Mouse (Mus musculus) CD4-positive, CD25-positive, alpha-beta regulatory T cell, adult 4 months (primary cell): ENCODE measurements around the gene Vash1. TPM values are rescaled to one million over a fixed set of nuclear protein-coding genes. Genes with fewer than 3 reads are reported as not detected.

Experiments
- ATAC-seq: one replicate; pipeline ENCODE4 v1.8.0; 2017
- polyA plus RNA-seq, 2 experiments: library from polyadenylated mRNA; unstranded; fragments of 100-300 nt; shearing (Covaris generic); gene quantifications; one replicate each; pipeline ENCODE4 v1.2.1; 2017

Gene Vash1
- not detected for polyA plus RNA-seq

DNA sequence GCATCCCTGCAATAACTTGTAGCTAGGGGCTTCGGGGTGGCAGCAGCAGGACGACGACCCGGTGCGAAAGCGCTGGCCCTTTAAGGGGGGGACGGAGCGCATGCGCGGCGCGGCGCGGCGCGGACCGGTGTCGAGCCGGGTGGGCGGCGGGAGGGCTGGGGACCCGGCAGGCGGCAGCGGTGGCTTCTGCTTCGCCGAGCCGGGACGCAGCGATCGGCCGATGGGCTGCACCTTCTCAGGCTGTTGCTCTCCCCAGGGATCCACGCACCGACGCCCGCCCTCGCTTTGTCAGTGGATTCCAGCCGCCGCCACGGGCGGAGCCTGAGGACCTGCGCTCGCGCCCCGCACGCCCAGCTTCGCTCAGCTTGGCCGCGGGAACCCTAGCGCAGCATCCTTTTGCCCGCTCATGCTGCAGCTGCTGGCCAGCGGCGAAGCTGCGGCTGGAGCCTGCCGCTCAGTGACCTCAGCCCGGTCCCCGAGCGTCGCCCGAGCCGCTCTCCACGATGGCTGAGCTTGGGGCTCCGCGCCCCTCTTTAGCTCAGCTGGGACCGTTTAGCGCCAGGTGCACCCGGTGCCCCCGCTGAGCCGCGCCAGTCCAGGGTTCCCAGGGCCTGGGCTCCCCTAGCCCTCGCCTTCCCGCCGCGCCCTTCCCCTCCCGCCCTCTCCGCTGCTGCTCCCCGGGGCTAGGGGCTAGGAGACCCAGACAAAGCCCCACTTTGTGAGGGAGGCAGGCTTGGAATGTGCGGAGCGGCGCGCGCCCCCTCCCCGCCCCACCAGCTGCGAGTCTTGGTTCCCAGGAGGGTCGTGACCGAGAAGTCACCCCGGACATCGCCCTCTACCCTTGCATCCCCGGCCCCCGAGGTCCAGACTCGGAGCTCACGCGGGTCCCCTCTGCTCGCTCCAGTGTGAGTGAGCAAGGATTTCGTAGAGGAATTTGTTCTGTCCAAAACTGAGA lies at the start of gene Vash1:
Gene Vash1 (plus strand): TSS at position 110 of the 955 bp plus-strand sequence.
- peak; percentile 43 for ATAC-seq

DNA sequence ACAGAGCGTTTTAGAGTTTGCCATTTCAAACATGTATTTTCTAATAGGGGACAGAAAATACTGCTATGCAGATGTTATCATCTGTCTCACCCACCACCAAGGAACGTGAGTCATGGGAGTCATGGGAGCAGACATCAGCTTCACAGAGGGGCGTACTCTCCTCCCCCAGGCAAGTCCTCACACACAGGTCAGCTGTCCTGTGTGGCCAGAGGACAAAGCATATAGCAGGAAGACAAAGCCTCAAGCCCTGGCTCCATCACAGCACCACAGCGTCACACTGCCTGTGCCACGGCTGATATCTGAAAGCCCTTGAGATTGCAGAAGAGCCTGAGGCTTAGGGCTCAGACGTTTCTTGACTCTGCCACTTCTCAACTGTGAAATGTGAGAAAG lies 49.7 kb upstream of the Vash1 start:
- ATAC-seq, result no peak

DNA sequence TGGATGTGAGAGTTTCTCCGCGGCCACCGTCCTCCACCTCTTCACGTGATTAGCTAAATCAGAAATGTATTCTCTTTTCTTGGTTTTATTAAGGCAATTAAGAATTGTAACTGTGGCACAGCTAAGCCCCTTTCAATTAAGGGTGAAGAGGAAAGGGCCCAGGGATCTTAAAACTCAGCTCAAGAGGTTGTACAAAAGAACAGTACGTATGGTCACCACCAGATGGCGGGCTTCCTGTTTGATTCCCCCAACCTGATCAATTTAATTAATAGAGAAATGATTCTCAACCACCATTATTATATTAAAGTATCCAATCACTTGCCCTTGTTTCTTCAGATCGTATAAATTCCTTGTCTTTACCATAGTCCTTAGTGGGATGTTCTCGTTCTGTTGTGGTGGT lies 36.7 kb upstream of the Vash1 start:
- ATAC-seq, result no peak

DNA sequence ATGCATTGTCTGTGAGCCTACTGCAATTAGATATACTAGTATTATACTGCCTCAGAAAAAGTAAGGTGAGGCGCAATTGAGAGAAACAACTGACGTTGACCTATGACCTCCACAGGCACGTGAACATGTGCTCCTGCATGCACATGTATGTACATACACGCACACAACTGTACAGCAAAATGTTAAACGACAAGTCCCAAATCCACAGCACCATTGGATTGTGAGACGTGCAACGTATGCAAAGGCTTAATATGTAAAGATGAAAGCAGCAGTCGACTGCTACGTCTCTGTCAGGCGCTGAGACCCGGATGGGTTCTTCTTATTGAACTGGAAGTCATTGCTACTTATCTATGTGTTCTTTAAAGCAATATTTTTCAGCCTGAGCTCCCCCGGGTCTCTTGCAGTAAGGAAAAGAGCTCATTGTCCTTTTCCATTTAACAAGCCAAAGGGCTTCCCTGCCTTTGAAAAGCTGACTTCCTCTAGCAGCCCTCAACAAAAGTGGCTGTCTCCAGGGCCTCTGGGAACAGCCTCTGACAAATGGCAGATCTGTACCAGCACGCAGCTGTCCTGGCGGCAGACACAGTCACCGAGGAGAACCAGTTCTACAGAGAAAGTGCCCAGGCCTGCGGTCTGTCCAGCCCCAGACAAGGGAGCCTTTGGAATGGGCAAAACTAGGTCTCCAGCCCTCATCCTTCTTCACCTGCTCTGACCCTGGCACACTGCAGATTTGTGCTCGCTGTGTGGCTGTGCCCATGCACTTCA lies 33.8 kb upstream of the Vash1 start:
- ATAC-seq, result no peak

DNA sequence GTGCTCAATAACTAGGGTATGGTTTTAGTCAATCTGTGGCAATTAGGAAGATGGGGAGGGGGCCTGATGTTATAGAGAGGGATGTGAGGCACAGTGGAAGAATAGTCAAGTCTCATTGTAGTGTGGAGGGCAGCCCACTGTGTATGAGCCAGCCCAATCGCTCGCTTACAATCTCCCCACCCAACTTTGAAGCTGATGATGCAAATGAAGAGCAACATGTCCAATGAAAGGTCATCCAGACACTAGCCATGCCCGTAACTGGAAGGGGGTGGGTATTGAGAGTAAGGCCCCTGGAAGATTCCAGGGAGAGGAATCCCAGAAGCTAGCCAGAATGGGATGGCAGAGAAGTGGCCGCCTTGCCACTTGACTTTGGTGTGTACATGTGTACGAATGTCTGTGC lies 33.0 kb upstream of the Vash1 start:
- no peak for ATAC-seq

DNA sequence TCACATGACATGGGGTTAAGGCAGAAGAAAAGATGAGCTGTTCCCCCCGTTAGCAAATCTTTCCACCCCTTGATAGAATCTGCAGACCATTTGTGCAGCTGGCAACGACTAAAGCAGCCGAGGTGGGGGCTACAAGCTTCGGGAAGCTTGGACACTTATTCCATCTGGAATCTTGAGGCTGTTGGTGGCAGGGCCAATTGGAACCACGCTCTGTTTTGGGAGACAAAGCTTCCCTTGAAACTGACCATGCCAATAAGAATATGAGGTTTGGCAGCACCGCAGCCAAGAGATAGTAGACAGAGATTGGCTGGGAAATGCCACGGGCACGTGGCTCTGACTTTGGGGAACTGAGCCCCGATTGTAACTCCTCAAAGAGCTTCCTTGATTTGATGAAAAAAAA lies 31.7 kb upstream of the Vash1 start:
- no peak for ATAC-seq

DNA sequence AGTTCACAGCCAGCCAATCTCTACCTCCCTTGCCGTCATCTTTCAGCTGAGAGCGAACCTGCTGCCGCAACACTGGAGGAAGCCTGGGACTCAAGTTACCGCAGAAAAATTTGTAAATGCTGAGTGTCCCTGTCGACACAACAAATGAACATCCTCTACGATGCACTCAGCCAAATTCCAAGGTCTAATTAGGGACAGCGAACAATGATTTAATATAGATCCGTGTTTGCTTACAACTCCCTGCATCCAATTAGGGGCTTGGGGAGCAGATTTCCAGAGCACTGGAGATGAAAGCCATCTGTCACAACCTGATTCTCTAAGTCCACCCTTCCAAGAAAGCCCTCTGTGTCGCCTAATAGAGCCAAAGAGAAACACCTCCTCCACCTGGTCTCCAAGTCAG lies 31.2 kb upstream of the Vash1 start:
- ATAC-seq, result no peak

DNA sequence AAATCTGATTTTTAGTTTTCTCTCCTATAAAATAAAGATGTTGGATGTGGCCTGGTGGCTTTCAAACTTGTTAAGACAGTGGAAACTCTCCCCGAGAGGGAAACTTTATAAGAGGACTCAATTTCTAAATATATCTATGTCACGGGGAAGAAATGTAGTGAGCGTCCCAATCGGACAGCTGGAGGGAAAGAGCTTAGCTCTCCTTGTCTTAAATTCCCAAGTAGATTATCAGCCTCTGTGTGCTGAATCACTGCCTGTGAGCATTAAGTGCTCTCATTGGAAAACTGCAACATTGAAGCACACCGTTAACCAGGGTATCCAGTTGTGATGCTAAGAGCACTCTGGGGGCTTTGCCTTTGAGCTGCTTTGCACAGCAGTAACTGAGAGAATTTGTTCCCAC lies 30.8 kb upstream of the Vash1 start:
- no peak for ATAC-seq

DNA sequence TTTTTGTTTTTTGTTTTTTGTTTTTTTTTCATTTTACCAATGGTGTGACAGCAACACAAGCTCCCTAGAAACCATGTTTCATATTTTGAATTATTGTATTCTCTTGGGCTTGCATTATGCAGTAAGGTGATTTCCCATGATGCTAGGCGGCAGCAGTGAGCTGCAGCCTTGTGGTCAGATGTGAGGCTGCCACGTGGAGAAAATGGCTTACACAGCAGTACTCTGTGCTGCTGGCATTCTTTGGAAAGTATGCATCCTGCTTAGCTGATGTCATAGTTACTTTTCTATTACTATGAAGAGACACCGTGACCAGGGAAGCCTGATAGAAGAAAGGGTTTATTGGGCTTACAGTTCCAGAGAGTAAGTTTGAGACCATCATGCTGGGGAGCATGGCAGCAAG lies 30.0 kb upstream of the Vash1 start:
- ATAC-seq, result no peak

DNA sequence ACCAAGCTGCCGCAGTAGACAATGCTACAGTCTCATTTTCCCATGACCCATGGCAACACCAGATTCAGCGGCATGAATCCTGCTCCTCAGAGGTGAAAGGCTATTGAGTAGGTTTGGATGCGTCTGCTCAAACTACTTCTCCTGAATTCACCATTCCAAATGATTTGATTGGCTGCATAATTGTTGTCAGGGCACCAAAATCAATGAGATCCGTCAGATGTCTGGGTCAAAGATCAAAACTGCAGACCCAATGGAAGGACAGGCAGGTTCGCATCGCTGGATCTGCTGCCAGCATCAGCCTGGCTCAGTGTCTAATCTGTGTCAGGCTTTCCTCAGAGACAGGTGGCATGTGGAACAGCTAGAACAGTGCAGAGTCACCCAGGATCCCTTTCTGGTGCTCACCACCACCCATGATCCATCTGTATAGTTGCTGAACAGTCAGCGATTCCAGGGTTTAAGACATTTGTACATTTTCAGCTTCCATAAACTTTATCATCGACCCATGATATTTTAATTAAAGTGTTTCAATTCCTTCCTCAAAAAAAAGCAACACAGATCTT lies 27.1 kb upstream of the Vash1 start:
- no peak for ATAC-seq

DNA sequence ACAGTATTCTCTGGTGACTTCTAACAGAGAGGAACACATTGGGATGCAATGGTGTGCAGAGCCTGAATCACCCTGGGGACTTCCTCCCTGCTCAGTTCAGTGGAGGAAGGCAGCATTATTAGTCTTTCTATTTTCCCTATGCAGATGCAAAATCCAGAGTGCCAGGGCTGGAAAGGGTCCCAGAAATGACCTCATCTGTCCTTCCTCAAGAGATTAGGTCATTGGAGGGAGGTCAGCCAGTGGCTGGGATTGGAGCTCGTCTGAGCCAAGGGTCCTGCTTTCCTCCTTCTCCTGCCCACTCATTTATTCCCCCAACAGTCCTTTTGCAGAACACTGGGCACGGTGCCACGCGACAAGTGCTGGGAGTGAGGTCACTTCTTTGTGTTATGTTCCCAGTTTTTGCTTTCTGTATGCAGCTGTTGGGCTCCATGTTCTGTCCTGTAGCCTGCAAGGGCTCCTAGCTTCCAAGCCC lies 25.9 kb upstream of the Vash1 start:
- ATAC-seq, result no peak

DNA sequence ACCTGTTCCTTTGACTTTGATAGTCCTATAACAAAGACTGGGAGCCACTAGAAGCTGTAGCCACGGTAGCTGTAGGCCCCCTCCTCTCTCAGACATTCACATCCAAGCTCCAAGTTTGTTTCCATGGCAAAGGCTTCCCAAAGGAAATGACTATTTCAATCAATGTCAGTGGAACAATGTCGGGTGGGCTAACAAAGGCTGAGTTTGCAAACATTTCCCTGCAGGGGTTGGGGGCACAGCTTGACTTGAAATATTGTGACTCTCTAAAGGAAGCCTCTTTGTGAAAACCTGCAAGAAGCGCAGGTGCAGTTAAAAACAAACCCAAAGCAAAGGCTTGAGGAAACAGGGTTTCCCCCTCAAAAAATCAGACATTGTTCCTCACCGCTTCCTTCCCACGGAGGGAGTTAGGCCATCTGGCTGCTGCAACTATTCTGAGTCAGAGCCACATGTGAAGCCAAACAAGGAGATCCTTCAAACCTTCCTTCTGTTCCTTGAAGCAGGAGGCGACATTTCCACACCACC lies 19.0 kb upstream of the Vash1 start:
- ATAC-seq, result no peak

DNA sequence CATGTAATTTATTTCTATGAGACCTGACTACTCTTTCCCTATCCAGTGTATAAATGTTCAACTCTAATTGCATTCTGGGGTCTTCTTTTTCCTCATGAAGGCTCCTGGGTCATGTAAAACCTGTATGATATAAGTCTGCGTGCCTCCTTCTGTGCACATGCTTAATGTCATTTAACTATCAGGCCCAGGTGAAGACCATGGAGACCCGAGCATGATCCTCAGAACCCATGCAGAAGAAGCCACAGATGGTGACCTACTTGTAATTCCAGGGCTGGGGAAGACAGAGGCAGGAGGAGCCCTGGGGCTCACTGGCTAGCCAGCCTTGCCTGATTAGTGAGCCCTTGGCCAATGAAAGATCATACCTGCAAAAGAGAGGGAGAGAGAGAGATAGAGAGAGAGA lies 18.0 kb upstream of the Vash1 start:
- ATAC-seq, result no peak

DNA sequence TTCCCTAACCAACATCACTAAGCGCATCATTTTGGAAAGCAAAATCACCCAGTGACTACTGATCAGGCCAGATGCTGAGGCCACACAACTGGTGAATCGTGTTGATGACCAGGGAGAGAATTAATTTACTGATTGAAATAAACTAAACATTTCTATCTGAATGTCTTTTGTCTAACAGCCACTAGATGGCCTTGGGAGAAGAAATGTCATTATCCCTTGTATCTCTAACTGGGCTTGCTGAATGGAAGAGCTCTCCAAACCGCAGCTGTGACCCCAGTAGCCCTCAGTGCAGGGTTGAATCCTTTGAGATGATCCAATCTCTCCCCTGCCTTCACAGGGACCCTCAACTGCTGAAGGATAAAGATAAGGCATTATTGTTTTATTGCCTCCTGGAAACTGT lies 12.8 kb upstream of the Vash1 start:
- no peak for ATAC-seq

DNA sequence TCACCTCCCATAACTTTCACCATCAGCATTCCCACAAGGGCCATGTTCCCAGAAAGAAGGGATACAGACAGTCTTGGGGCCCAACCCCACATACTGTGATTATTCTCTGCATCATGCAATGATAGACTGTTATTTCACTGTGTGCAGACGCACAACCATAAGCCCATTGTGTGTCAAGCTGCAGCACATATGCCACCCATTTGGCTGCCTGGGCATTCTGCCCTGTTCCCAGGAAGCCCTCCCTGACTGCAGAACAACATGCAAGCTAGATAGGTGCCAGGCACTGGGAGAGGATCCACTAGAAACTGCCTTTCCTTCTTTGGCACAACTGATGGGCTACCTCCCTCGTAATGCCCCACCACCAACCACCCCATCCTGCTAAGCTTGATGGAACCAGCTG lies 10.1 kb upstream of the Vash1 start:
- ATAC-seq, result no peak

DNA sequence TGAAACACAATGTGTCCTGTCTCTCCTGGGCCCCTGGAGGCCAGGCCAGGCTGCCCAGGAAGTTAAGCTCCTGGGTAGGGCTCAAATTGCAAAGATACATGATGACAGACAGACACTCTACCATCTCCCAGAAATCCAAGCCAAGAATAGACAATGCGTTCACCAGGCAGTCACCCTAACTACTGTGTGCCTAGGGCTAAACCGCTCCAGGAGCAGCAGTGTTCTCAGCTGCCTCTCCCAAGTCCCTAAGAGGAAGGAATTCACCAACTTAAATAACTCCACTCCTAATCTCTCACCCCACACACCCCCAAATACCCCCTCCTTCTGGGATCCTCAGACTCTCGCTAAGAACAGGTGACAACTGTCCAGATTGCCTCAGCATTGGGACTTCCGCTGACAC lies 6.4 kb upstream of the Vash1 start:
- no peak for ATAC-seq

DNA sequence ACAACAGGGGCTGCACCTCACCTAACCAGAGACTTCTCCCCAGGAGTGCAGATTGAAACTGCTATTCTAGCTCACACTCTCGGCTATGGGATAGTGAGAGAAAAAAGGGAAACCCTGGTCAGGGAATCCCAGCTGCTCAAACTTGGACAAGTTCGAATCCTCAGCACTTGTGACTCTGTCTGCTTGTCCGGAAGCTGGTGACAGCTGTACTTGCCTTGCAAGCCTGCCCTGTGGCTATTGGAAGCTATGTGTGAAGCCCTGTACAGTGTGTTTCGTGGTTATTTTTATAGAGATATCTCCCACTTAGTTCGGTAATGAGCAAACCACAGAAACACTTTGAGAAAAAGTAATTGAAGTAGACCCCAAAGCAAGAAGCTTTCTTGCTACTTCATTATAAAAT lies 6.0 kb upstream of the Vash1 start:
- no peak for ATAC-seq

DNA sequence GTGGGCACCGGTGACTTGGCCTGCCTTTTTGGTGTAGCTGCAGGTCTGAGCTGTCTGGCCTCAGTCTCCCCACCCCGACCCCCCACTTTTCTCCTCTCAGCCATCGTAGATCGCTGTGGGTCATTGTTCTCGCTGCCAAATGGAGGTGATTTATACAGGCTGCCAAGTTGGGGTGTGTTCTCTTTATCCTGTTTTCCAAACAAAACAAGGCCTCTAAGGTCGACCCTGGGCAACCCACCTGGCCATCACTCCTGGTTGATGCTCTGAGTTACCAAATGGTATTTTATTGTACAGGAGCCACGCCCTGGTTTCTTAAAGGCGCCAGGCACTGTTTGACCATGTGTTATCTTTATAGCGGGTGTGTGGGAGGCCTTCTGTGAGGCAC lies 1.0 kb downstream of the Vash1 start:
- ATAC-seq, result no peak

DNA sequence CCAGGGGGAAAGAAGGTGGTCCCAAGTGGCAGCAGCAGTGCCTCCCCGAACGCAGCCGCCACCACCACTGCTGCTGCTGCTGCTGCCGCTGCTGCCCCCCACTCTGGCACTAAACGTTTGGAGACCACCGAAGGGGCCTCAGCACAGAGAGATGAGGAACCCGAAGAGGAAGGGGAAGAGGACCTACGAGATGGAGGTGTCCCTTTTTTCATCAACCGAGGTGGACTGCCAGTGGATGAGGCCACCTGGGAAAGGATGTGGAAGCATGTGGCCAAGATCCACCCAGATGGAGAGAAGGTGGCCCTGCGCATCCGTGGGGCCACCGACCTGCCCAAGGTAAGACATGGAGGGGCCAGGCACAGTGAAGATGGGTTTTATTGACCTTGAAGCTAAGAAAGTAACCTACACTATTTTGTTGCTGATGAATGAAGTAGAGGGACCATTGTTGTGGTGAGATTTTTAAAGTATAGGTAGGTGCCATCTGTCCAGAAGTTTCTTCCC lies 1.5 kb downstream of the Vash1 start:
- no peak for ATAC-seq

DNA sequence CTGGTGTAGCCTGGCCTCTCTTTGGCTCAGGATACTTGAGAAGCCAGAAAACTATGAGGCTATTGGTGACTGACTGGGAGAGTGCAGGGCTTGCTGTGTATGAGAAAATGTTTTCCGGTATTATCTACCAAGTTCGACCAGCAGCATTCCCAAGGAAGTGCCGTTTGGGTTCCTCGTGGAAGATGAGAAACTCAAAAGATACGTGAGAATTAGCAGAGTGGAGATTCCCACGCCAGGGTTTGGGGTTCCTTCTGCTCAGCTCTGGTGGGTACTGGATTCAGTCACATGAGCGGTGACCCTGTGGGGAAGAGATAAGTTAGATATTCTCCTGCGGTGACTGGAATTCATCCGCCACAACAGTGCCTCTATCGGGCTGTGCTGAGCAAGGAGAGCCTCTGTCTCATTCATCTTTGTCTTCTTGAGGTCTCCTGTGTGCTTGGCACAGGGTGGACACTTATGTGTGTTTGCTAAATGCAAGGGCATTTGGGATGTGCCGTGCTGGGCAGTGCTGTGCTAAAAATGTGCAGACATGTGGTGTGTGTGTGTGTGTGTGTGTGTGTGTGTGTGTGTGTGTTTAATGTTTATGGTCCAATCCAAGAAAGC lies 2.2 kb downstream of the Vash1 start:
- no peak for ATAC-seq

DNA sequence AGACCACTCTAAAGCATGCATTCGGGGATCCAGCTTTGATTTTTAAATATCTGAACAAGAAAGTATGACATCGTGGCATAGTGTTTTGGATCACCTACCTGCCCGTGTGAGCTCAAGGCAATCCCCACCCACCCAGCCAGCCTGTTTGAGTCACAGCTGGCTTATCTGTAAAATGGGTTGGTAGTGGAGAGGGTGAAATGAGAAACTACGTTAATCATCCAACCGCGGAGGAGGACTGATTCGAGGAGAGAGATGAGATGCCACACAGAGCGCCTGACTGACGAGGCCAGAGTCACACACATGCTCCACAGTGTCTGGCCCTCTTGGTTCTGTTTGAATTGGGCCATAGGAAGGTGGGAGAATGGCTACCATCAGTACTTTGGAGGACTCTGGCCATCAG lies 3.1 kb downstream of the Vash1 start:
- ATAC-seq, result no peak

DNA sequence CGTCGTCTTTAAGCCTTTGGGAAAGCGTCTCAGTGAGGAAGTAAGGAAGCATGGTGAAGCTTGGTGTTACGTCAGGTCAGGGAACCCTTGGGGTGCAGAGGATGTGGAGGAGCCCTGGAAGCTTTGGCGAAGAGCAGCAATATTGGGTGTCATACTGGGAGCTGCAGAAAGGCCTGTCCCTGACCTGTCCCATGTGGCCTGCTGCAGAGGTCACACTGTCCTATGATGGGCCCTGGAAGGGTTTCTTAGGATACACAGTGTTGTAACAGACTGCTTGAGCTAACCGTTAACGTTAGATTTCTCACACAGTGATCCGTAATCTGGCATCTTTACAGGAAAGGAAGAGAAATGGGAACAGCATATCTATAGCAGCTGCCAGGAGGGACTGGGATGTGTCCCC lies 3.7 kb downstream of the Vash1 start:
- ATAC-seq, result no peak

DNA sequence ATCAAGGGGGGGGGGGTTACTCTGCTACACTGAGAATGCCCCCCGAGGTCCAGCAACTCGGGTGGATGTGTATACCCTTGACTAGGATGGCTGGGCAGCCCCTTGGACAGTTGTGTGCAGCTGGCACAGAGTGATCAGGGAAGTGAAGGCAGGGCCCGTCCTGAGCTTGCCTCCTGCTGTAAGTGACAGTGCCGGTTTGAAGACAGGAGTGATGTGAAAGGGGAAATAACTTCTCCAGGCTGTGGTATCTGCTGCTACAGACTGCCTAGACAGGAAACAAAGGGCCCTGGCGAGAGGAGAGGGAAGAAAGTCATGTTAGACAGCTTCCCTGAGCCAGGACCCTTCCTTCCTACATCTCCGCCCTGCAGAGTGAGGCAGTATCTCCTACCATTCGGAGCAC lies 5.2 kb downstream of the Vash1 start:
- no peak for ATAC-seq
